8 mouse cellular contexts compared by ENCODE assay signal in the genomic region with DNA sequence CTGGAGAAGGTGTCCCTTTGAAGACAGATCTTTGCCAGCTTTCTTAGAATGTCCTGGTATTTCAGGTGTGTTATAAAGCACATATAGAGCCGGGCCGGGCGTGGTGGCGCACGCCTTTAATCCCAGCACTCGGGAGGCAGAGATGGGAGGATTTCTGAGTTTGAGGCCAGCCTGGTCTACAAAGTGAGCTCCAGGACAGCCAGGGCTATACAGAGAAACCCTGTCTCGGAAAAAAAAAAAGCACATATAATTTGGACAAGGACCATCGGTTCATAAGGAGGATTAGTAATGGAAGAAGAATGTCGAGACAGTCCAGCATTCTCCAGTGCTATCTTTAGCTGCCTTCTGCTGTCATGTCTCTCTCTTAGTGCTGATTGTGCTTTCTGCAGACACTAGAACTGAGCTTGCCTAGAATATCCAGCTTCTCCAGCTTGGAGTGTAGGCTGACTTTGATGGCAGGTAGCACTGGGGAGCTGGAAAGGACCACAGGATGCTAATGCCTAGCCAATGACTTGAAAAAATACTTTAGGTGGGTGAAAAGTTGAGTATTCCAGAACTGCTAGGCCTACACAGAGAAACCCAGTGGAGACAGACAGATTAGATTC. TPM values are rescaled to one million over a fixed set of nuclear protein-coding genes. Genes with fewer than 3 reads are reported as not detected.
DNase-seq lines count a peak whose midpoint lies in the region; ATAC-seq and TF ChIP-seq lines count a peak whose summit lies in the region.

No protein-coding gene starts in this region.

- H3K4me1 ChIP-seq in forebrain, embryonic 12.5 days: peaks cover 32% of the 10 kb centered on the region
- H3K4me1 ChIP-seq in forebrain, postnatal 0 days (ENCODE audit: insufficient read depth): peaks cover 26% of the 10 kb centered on the region
- H3K4me1 ChIP-seq in intestine, embryonic 15.5 days (replicated peaks): peaks cover 23% of the 10 kb centered on the region

- H3K9me3 ChIP-seq in forebrain, embryonic 12.5 days: no peaks in the 10 kb centered on the region
- H3K9me3 ChIP-seq in forebrain, postnatal 0 days (ENCODE audit: low read length): no peaks in the 10 kb centered on the region
- no peaks in the 10 kb centered on the region for H3K9me3 ChIP-seq in intestine, embryonic 15.5 days

- H3K4me2 ChIP-seq in forebrain, embryonic 12.5 days: no peak overlapping the region
- no peak overlapping the region for H3K4me2 ChIP-seq in forebrain, postnatal 0 days (ENCODE audit: low read depth)
- no peak overlapping the region for H3K4me2 ChIP-seq in intestine, embryonic 15.5 days (replicated peaks)

- peak; percentile 84; the same call in 1 of the 2 replicates for ATAC-seq in forebrain, embryonic 12.5 days (ENCODE audit: low FRiP score)
- ATAC-seq in forebrain, postnatal 0 days: no peak
- peak; percentile 52; the same call in 1 of the 2 replicates for ATAC-seq in intestine, embryonic 15.5 days
- no peak for ATAC-seq in erythroblast, adult 5-6 weeks (replicated peaks; ENCODE audit: low FRiP score, poor library complexity, severe bottlenecking)

- no peak for DNase-seq in forebrain, postnatal 0 days
- peak; percentile 42 for DNase-seq in lung, postnatal 10 days
- DNase-seq in lung, postnatal 36 days: no peak
- DNase-seq in ZHBTc4 (ENCODE audit: low read depth, low spot score): peak; percentile 82
- DNase-seq in right cerebral cortex, postnatal 14 days: peak; percentile 24

- no peak overlapping the region for H3K9ac ChIP-seq in forebrain, embryonic 12.5 days
- H3K9ac ChIP-seq in forebrain, postnatal 0 days: no peak overlapping the region
- no peak overlapping the region for H3K9ac ChIP-seq in intestine, embryonic 15.5 days

- H3K4me3 ChIP-seq in forebrain, embryonic 12.5 days (replicated peaks): no peak overlapping the region
- H3K4me3 ChIP-seq in forebrain, postnatal 0 days (ENCODE audit: low read depth, low read length): no peak overlapping the region
- H3K4me3 ChIP-seq in intestine, embryonic 15.5 days (replicated peaks): no peak overlapping the region

- H3K27me3 ChIP-seq in forebrain, embryonic 12.5 days: no peaks in the 10 kb centered on the region
- H3K27me3 ChIP-seq in forebrain, postnatal 0 days (ENCODE audit: insufficient read depth, low read length): no peaks in the 10 kb centered on the region
- H3K27me3 ChIP-seq in intestine, embryonic 15.5 days (replicated peaks): no peaks in the 10 kb centered on the region

- no peak overlapping the region for H3K27ac ChIP-seq in forebrain, embryonic 12.5 days
- H3K27ac ChIP-seq in forebrain, postnatal 0 days (ENCODE audit: low read depth, low read length): no peak overlapping the region
- H3K27ac ChIP-seq in intestine, embryonic 15.5 days: 0 out of 2 replicates have a peak overlapping the region, but pooled peaks have one; percentile 23

- no peak for TF ChIP-seq CTCF in forebrain, postnatal 0 days (IDR thresholded peaks at IDR 0.05; ENCODE audit: low read depth)

- H3K36me3 ChIP-seq in forebrain, embryonic 12.5 days (replicated peaks): no peaks in the 10 kb centered on the region
- H3K36me3 ChIP-seq in forebrain, postnatal 0 days (ENCODE audit: insufficient read depth): no peaks in the 10 kb centered on the region
- no peaks in the 10 kb centered on the region for H3K36me3 ChIP-seq in intestine, embryonic 15.5 days

- WGBS in forebrain, embryonic 12.5 days: 92% methylated on average over 9 of the region's 9 CpGs
- WGBS in forebrain, postnatal 0 days: 84% methylated on average over 9 of the region's 9 CpGs
- 75% methylated on average over 9 of the region's 9 CpGs for WGBS in intestine, embryonic 15.5 days

RNA-seq across cellular contexts. Expression of gene Pknox1, which starts 5.9 kb away (rescaled TPM):
- polyA plus RNA-seq in forebrain, embryonic 12.5 days (2016; fragmentation: Nextera tagmentation; extraction: Ambion mirVana): 30.6 and 31.3 TPM in 2 replicates
- 26.1 and 30.6 TPM in 2 replicates for total RNA-seq in forebrain, postnatal 0 days (2014; rRNA removed)
- polyA plus RNA-seq in forebrain, postnatal 0 days (2015; fragmentation: Nextera tagmentation; extraction: Ambion mirVana): 16.7 and 18.5 TPM in 2 replicates
- polyA plus RNA-seq in intestine, embryonic 15.5 days (2015; fragmentation: Nextera tagmentation; extraction: Ambion mirVana): 28.5 and 29.8 TPM in 2 replicates
- total RNA-seq in erythroblast, adult 5-6 weeks (2015; ENCODE audit: low replicate concordance): 8.5 and 8.6 TPM in 2 replicates
- 6.9 and 15.9 TPM in 2 replicates for total RNA-seq in erythroblast, adult 5-6 weeks (2017; ENCODE audit: low replicate concordance)

RNA-seq across cellular contexts. Expression of gene Ndufv3, which starts 50.5 kb away (rescaled TPM):
- 248 TPM in 2 replicates for polyA plus RNA-seq in forebrain, embryonic 12.5 days (2016; fragmentation: Nextera tagmentation; extraction: Ambion mirVana)
- total RNA-seq in forebrain, postnatal 0 days (2014; rRNA removed): 337 and 459 TPM in 2 replicates
- 500 and 583 TPM in 2 replicates for polyA plus RNA-seq in forebrain, postnatal 0 days (2015; fragmentation: Nextera tagmentation; extraction: Ambion mirVana)
- polyA plus RNA-seq in intestine, embryonic 15.5 days (2015; fragmentation: Nextera tagmentation; extraction: Ambion mirVana): 404 and 457 TPM in 2 replicates
- total RNA-seq in erythroblast, adult 5-6 weeks (2015; ENCODE audit: low replicate concordance): 35.9 and 40.1 TPM in 2 replicates
- total RNA-seq in erythroblast, adult 5-6 weeks (2017; ENCODE audit: low replicate concordance): 41.1 and 65.8 TPM in 2 replicates

RNA-seq across cellular contexts. Expression of gene Wdr4, which starts 50.6 kb away (rescaled TPM):
- polyA plus RNA-seq in forebrain, embryonic 12.5 days (2016; fragmentation: Nextera tagmentation; extraction: Ambion mirVana): 43.2 and 45.6 TPM in 2 replicates
- 54.4 and 55.7 TPM in 2 replicates for total RNA-seq in forebrain, postnatal 0 days (2014; rRNA removed)
- polyA plus RNA-seq in forebrain, postnatal 0 days (2015; fragmentation: Nextera tagmentation; extraction: Ambion mirVana): 28.7 and 31.7 TPM in 2 replicates
- 45.3 and 47.0 TPM in 2 replicates for polyA plus RNA-seq in intestine, embryonic 15.5 days (2015; fragmentation: Nextera tagmentation; extraction: Ambion mirVana)
- total RNA-seq in erythroblast, adult 5-6 weeks (2015; ENCODE audit: low replicate concordance): 1.0 and 1.9 TPM in 2 replicates
- 4.3 and 8.6 TPM in 2 replicates for total RNA-seq in erythroblast, adult 5-6 weeks (2017; ENCODE audit: low replicate concordance)

Comparison
In these comparisons a context has a peak if more than half of its experiments do, and no peak if none do; other contexts are left out.
1. ATAC-seq: peak in forebrain, embryonic 12.5 days (single experiment) and intestine, embryonic 15.5 days (single experiment); none in forebrain, postnatal 0 days (single experiment) and erythroblast, adult 5-6 weeks (single experiment).
2. DNase-seq: peak in lung, postnatal 10 days (single experiment), ZHBTc4 (single experiment) and right cerebral cortex, postnatal 14 days (single experiment); none in forebrain, postnatal 0 days (single experiment) and lung, postnatal 36 days (single experiment).